Mouse (Mus musculus): Measurements from ENCODE around the gene Acbd5. TPM values are rescaled to one million over a fixed set of nuclear protein-coding genes. Genes with fewer than 3 reads are reported as not detected.
A peak's percentile ranks its signal among the peaks of the same experiment; 100 is the strongest.

The Acbd5 gene
- polyA plus RNA-seq, 1 experiment from 2014 or later: 53.2 TPM

DNA sequence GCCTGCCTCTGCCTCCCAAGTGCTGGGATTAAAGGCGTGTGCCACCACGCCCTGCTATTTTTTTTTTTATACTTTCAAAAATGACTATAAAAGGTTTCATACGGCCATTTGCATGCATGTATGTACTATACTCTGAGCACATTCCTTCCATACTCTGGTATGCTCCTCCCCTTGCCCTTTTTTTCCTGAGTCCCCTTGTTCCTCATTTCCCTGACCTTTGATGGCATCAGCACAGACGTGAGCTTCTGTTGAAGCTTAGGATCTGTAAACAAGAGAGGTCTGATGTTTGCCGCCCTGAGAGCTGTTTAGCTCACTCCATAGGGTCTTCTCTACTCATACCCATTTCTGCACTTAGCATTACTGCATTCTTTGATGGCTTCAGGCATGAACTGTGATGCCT is 9.7 kb downstream of the Acbd5 start:
- Histone ChIP-seq H3K9ac (ENCODE audit: low read depth, low read length) (no peak overlapping the region), H3K27ac (ENCODE audit: low read depth, low read length) (no peak overlapping the region), H3K9me3 (ENCODE audit: control insufficient read depth, low read length) (no peaks in the 10 kb centered on the region), H3K4me2 (replicated peaks; ENCODE audit: low read depth, low read length) (no peak overlapping the region), H3K27me3 (ENCODE audit: control insufficient read depth, insufficient read depth, low read length) (no peaks in the 10 kb centered on the region), H3K36me3 (ENCODE audit: control insufficient read depth, insufficient read depth, low read length) (0 out of 2 replicates have a peak, but pooled peaks cover 4% of the 10 kb centered on the region), H3K4me3 (ENCODE audit: low read depth, low read length) (no peak overlapping the region), H3K4me1 (replicated peaks; ENCODE audit: control insufficient read depth, insufficient read depth, low read length) (no peaks in the 10 kb centered on the region)
- DNase-seq (ENCODE audit: low spot score) (no peak), ATAC-seq (ENCODE audit: low FRiP score) (no peak)
- WGBS: 89% methylated on average over 5 of the region's 5 CpGs

DNA sequence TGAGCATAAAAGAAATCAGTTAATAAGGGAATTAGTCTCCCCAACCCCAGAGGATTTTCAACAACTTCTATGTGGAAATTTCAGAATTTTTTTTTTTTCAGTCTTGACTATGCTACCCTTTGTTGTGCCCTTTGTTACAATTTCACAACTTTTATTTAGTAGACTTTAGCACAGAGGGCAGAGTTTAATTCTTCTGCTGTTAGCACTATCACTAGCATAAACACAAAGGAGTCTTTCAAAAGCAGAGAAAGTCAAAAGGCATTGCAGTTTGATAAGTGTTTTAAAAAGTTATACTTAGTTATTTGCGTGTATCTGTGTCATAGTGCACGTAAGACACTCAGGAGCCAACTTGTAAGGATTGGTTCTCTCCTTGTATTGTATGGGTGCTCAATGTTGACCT is 10.6 kb downstream of the Acbd5 start:
- 100% methylated on average over 2 of the region's 2 CpGs for WGBS
- ATAC-seq (ENCODE audit: low FRiP score): no peak
- Histone ChIP-seq H3K9ac (ENCODE audit: low read depth, low read length) (no peak overlapping the region), H3K27me3 (ENCODE audit: control insufficient read depth, insufficient read depth, low read length) (no peaks in the 10 kb centered on the region), H3K4me2 (replicated peaks; ENCODE audit: low read depth, low read length) (no peak overlapping the region), H3K4me1 (replicated peaks; ENCODE audit: control insufficient read depth, insufficient read depth, low read length) (no peaks in the 10 kb centered on the region), H3K9me3 (ENCODE audit: control insufficient read depth, low read length) (no peaks in the 10 kb centered on the region), H3K36me3 (ENCODE audit: control insufficient read depth, insufficient read depth, low read length) (0 out of 2 replicates have a peak, but pooled peaks cover 4% of the 10 kb centered on the region), H3K27ac (ENCODE audit: low read depth, low read length) (no peak overlapping the region), H3K4me3 (ENCODE audit: low read depth, low read length) (no peak overlapping the region)
- no peak for DNase-seq (ENCODE audit: low spot score)

- Histone ChIP-seq H3K27me3 (ENCODE audit: control insufficient read depth, insufficient read depth, low read length) (no peaks in the 10 kb centered on the region), H3K27ac (ENCODE audit: low read depth, low read length) (no peak overlapping the region), H3K9ac (ENCODE audit: low read depth, low read length) (no peak overlapping the region), H3K4me2 (replicated peaks; ENCODE audit: low read depth, low read length) (no peak overlapping the region), H3K4me1 (replicated peaks; ENCODE audit: control insufficient read depth, insufficient read depth, low read length) (no peaks in the 10 kb centered on the region), H3K36me3 (ENCODE audit: control insufficient read depth, insufficient read depth, low read length) (no peaks in the 10 kb centered on the region), H3K9me3 (ENCODE audit: control insufficient read depth, low read length) (no peaks in the 10 kb centered on the region), H3K4me3 (ENCODE audit: low read depth, low read length) (no peak overlapping the region)
- DNase-seq (ENCODE audit: low spot score) (no peak), ATAC-seq (ENCODE audit: low FRiP score) (no peak)
- WGBS: 96% methylated on average over 8 of the region's 8 CpGs
Measured at GRCm38 (mm10) chr2:23084540-23084939, 16.6 kb downstream of the Acbd5 start.

- Histone ChIP-seq H3K4me3 (ENCODE audit: low read depth, low read length) (no peak overlapping the region), H3K9ac (ENCODE audit: low read depth, low read length) (no peak overlapping the region), H3K9me3 (ENCODE audit: control insufficient read depth, low read length) (no peaks in the 10 kb centered on the region), H3K27ac (ENCODE audit: low read depth, low read length) (no peak overlapping the region), H3K36me3 (ENCODE audit: control insufficient read depth, insufficient read depth, low read length) (no peaks in the 10 kb centered on the region), H3K4me2 (replicated peaks; ENCODE audit: low read depth, low read length) (no peak overlapping the region), H3K4me1 (replicated peaks; ENCODE audit: control insufficient read depth, insufficient read depth, low read length) (no peaks in the 10 kb centered on the region), H3K27me3 (ENCODE audit: control insufficient read depth, insufficient read depth, low read length) (no peaks in the 10 kb centered on the region)
- DNase-seq (ENCODE audit: low spot score): peak; percentile 61
- ATAC-seq (ENCODE audit: low FRiP score): no peak
- WGBS: 53% methylated on average over 5 of the region's 5 CpGs
Measured at GRCm38 (mm10) chr2:23092216-23092615, 24.2 kb downstream of the Acbd5 start.

DNA sequence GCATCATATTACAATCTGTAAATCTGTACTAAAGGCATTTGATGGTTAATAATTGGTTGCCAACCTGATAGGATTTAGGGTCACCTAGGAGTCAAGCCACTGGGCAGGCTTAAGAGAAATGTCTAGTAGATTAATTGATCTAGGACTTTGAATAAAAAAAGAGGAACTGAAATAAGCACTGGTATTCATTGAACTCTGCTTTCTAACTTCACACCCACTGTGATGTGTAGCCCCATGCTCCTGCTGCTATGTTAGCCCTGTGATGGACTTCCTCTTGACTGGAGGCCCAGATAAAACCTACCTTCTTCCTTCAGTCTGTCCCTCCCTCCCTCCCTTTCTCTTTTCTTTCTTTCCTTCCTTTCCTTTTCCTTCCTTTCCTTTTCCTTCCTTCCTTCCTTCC is 29.1 kb downstream of the Acbd5 start:
- Histone ChIP-seq H3K9ac (ENCODE audit: low read depth, low read length) (no peak overlapping the region), H3K4me2 (replicated peaks; ENCODE audit: low read depth, low read length) (no peak overlapping the region), H3K36me3 (ENCODE audit: control insufficient read depth, insufficient read depth, low read length) (no peaks in the 10 kb centered on the region), H3K27ac (ENCODE audit: low read depth, low read length) (no peak overlapping the region), H3K4me3 (ENCODE audit: low read depth, low read length) (no peak overlapping the region), H3K4me1 (replicated peaks; ENCODE audit: control insufficient read depth, insufficient read depth, low read length) (no peaks in the 10 kb centered on the region), H3K9me3 (ENCODE audit: control insufficient read depth, low read length) (no peaks in the 10 kb centered on the region), H3K27me3 (ENCODE audit: control insufficient read depth, insufficient read depth, low read length) (no peaks in the 10 kb centered on the region)
- ATAC-seq (ENCODE audit: low FRiP score) (no peak), DNase-seq (ENCODE audit: low spot score) (no peak)

DNA sequence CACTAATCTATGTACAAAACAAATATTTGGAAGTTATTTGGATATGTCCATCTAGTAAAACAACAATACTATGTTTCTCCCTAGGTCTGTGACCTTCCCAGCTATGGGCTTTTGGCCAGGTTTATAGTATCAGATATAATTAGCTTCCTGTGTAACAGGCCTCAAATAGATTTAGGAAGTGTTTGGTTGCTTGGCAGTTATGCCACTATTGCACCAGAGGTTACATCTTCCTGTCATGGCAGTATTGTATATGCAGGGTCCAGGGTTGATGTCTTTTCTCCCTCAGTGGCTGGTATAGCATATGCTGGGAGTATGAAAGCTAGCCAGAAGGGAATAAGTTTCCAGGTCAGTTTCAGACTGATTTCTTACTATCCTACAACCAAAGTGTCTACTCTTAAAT is 34.3 kb downstream of the Acbd5 start:
- Histone ChIP-seq H3K9me3 (ENCODE audit: control insufficient read depth, low read length) (no peaks in the 10 kb centered on the region), H3K4me2 (replicated peaks; ENCODE audit: low read depth, low read length) (no peak overlapping the region), H3K4me3 (ENCODE audit: low read depth, low read length) (no peak overlapping the region), H3K27me3 (ENCODE audit: control insufficient read depth, insufficient read depth, low read length) (no peaks in the 10 kb centered on the region), H3K9ac (ENCODE audit: low read depth, low read length) (no peak overlapping the region), H3K27ac (ENCODE audit: low read depth, low read length) (no peak overlapping the region), H3K36me3 (ENCODE audit: control insufficient read depth, insufficient read depth, low read length) (no peaks in the 10 kb centered on the region), H3K4me1 (replicated peaks; ENCODE audit: control insufficient read depth, insufficient read depth, low read length) (no peaks in the 10 kb centered on the region)
- ATAC-seq (ENCODE audit: low FRiP score) (no peak), DNase-seq (ENCODE audit: low spot score) (no peak)

DNA sequence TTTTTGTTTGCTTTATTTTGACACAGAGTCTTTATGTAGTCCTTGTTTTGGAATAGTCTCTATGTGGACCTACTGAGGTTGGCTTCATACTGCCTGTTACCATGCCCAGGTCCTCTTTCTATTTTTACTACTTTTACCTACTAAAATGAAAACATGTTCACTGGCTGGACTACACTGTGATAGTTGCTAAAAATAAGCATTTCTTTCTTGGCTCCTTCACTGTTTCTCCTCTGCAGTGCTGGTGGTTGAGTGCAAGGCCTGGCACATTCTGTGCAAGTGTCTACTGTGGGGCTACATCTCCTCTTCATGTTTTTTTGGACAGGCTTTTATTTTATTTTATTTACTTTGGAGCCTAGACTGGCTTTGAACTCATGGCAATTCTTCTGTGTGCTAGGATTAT is 51.6 kb downstream of the Acbd5 start:
- Histone ChIP-seq H3K27me3 (ENCODE audit: control insufficient read depth, insufficient read depth, low read length) (no peaks in the 10 kb centered on the region), H3K9ac (ENCODE audit: low read depth, low read length) (no peak overlapping the region), H3K27ac (ENCODE audit: low read depth, low read length) (no peak overlapping the region), H3K4me3 (ENCODE audit: low read depth, low read length) (no peak overlapping the region), H3K9me3 (ENCODE audit: control insufficient read depth, low read length) (no peaks in the 10 kb centered on the region), H3K36me3 (ENCODE audit: control insufficient read depth, insufficient read depth, low read length) (no peaks in the 10 kb centered on the region), H3K4me2 (replicated peaks; ENCODE audit: low read depth, low read length) (no peak overlapping the region), H3K4me1 (replicated peaks; ENCODE audit: control insufficient read depth, insufficient read depth, low read length) (no peaks in the 10 kb centered on the region)
- ATAC-seq (ENCODE audit: low FRiP score): no peak
- no peak for DNase-seq (ENCODE audit: low spot score)

- H3K9ac ChIP-seq (ENCODE audit: low read depth, low read length): peak overlapping the region; percentile 67
- 6% methylated on average over 5 of the region's 5 CpGs for WGBS
- H3K27ac ChIP-seq (ENCODE audit: low read depth, low read length): peak overlapping the region; percentile 96
- DNase-seq (ENCODE audit: low spot score) (no peak), ATAC-seq (ENCODE audit: low FRiP score) (peak; percentile 30)
- H3K9me3 ChIP-seq (ENCODE audit: control insufficient read depth, low read length): no peaks in the 10 kb centered on the region
- peak overlapping the region; percentile 80 for H3K4me3 ChIP-seq (ENCODE audit: low read depth, low read length)
- H3K4me1 ChIP-seq (replicated peaks; ENCODE audit: control insufficient read depth, insufficient read depth, low read length): 0 out of 2 replicates have a peak, but pooled peaks cover 2% of the 10 kb centered on the region
- H3K4me2 ChIP-seq (replicated peaks; ENCODE audit: low read depth, low read length): peak overlapping the region; percentile 67
- no peaks in the 10 kb centered on the region for H3K27me3 ChIP-seq (ENCODE audit: control insufficient read depth, insufficient read depth, low read length)
- no peaks in the 10 kb centered on the region for H3K36me3 ChIP-seq (ENCODE audit: control insufficient read depth, insufficient read depth, low read length)
Measured at GRCm38 (mm10) chr2:23155199-23155621, 87.2 kb downstream of the Acbd5 start.

GRCm38 (mm10) chr2:23155777-23156607 is 88.0 kb downstream of the Acbd5 start, which contains the start of the genes Mastl and Yme1l1:
TSS of gene Mastl (minus strand) at chr2:23156024.
TSS of gene Yme1l1 (plus strand) at chr2:23156369.
- no peaks in the 10 kb centered on the region for H3K27me3 ChIP-seq (ENCODE audit: control insufficient read depth, insufficient read depth, low read length)
- no peaks in the 10 kb centered on the region for H3K9me3 ChIP-seq (ENCODE audit: control insufficient read depth, low read length)
- peak within 1 kb of the TSS; percentile 67 for H3K4me2 ChIP-seq (replicated peaks; ENCODE audit: low read depth, low read length)
- peak within 1 kb of the TSS; percentile 96 for H3K27ac ChIP-seq (ENCODE audit: low read depth, low read length)
- under 1% methylated on average over 61 of the region's 61 CpGs for WGBS
- peak within 1 kb of the TSS; percentile 76 for H3K9ac ChIP-seq (ENCODE audit: low read depth, low read length)
- peak; percentile 98 for DNase-seq (ENCODE audit: low spot score)
- no peaks in the 10 kb centered on the region for H3K36me3 ChIP-seq (ENCODE audit: control insufficient read depth, insufficient read depth, low read length)
- H3K4me3 ChIP-seq (ENCODE audit: low read depth, low read length): peak within 1 kb of the TSS; percentile 80
- peak; percentile 98 for ATAC-seq (ENCODE audit: low FRiP score)
- H3K4me1 ChIP-seq (replicated peaks; ENCODE audit: control insufficient read depth, insufficient read depth, low read length): 0 out of 2 replicates have a peak, but pooled peaks cover 2% of the 10 kb centered on the region
